Mouse (Mus musculus) forebrain, embryonic 11.5 days (tissue): Measurements from ENCODE around the gene Usp36. TPM values are rescaled to one million over a fixed set of nuclear protein-coding genes. Genes with fewer than 3 reads are reported as not detected.

Experiments used
- ATAC-seq: fragments of 200-750 bp; cut with Nextera tagmentation; replicated peaks from 2 replicates; pipeline ENCODE4 v1.8.0; 2017; ENCODE audit warnings: moderate TSS enrichment; ENCODE audit not compliant: low FRiP score
- DNase-seq: peaks from one replicate; pipeline ENCODE4 v3.0.0-alpha.2; 2017; ENCODE audit warnings: low spot score
- H3K27ac ChIP-seq: fragments of 300-500 bp; sonication (generic); 2 replicates; pipeline ENCODE4 v1.5.1; 2014; ENCODE audit warnings: low read depth, low read length
- H3K27me3 ChIP-seq: fragments of 300-500 bp; sonication (generic); 2 replicates; pipeline ENCODE4 v1.6.1; 2014; ENCODE audit warnings: mild to moderate bottlenecking, low read length, mixed read lengths; ENCODE audit not compliant: control insufficient read depth, insufficient read depth
- H3K36me3 ChIP-seq: fragments of 300-500 bp; sonication (generic); 2 replicates; pipeline ENCODE4 v1.6.1; 2014; ENCODE audit warnings: mild to moderate bottlenecking, low read length, moderate library complexity, mixed read lengths; ENCODE audit not compliant: control insufficient read depth, insufficient read depth
- H3K4me1 ChIP-seq: fragments of 300-500 bp; sonication (generic); replicated peaks from 2 replicates; pipeline ENCODE4 v1.6.1; 2014; ENCODE audit warnings: low read length, mixed read lengths; ENCODE audit not compliant: control insufficient read depth, insufficient read depth
- H3K4me2 ChIP-seq: fragments of 300-500 bp; sonication (generic); 2 replicates; pipeline ENCODE4 v1.6.1; 2014; ENCODE audit warnings: low read depth, mild to moderate bottlenecking, low read length, moderate library complexity, mixed read lengths; ENCODE audit not compliant: severe bottlenecking
- H3K4me3 ChIP-seq: fragments of 300-500 bp; sonication (generic); 2 replicates; pipeline ENCODE4 v1.5.1; 2014; ENCODE audit warnings: low read depth, low read length
- H3K9ac ChIP-seq: fragments of 300-500 bp; sonication (generic); 2 replicates; pipeline ENCODE4 v1.6.1; 2014; ENCODE audit warnings: low read length
- H3K9me3 ChIP-seq: fragments of 300-500 bp; sonication (generic); 2 replicates; pipeline ENCODE4 v1.6.1; 2016; ENCODE audit warnings: low read length, mixed read lengths; ENCODE audit not compliant: control insufficient read depth
- whole genome bisulfite sequencing: fragments of 180-500 bp; shearing (Covaris S2); extraction: QIAGEN DNeasy Blood & Tissue Kit; methylation state at CpG from one replicate; pipeline ENCODE4 v1.1.7; 2014; 5-methylcytosine and 5-hydroxymethylcytosine counted together
- polyA plus RNA-seq: library from polyadenylated mRNA; unstranded; fragments of >200 nt; fragmentation: Nextera tagmentation; extraction: Ambion mirVana; gene quantifications from 2 replicates; pipeline ENCODE4 v1.2.1, GENCODE M21; 2014

Gene Usp36
- polyA plus RNA-seq, 1 experiment from 2014 or later = 17.3 TPM

DNA sequence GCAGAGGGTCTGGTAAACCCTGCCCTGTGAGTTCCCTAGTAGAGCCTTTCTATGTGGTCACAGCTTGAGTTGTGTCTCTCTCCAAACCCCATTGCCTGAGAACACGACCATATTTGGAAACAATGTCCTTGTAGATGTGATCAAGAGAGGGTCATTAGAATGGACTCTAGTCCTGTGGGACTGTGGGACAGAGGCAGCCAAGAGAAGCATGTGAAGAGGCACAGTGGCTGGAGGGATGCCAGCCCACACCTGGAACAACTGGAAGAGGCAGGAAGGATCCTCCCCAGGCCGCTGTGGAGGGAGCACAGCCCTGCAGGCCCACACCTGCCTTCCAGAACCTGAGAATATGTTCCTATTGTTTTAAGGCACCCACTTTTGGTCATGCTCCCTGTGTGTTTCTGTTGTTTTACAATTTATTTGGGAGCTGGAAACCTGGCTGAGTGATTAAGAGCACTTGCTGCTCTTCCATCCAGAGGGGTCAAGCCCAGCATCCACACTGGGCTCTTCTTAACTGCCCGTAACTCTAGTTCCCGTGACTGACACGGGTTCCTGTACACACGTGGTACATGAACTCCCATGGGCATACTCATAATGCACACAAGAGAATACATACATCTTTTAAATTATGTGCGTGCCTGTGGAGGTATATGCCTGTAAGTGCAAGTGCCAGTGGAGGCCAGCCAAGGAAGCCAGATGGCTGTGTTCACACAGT is 36.4 kb downstream of the Usp36 start:
- Histone ChIP-seq H3K27ac (no peak overlapping the region), H3K36me3 (peaks cover 7% of the 10 kb centered on the region), H3K27me3 (no peaks in the 10 kb centered on the region), H3K4me1 (peaks cover 6% of the 10 kb centered on the region; the same call in 1 of the 2 replicates), H3K4me3 (no peak overlapping the region), H3K9me3 (no peaks in the 10 kb centered on the region; the same call in 1 of the 2 replicates), H3K9ac (no peak overlapping the region), H3K4me2 (no peak overlapping the region)
- ATAC-seq = no peak
- WGBS = 90% methylated on average over 7 of the region's 7 CpGs
- DNase-seq = no peak

DNA sequence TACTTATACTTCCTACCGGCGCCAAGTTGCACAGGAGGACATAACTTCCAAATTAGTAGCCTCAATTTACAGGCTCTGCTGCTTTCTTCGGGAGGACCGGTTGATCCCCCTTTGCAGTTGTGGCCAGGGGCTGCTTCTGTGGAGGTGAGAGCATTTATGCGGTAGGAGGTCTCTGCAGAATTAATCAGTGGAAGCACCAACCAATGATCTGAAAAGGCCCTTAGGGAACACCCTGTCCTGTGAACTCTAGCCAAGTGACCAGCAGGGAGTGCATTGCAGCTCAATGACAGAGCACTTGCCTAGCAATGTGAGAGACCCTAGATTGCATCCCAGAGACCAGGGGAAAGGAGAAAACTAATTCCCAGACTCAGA is 41.0 kb downstream of the Usp36 start:
- Histone ChIP-seq H3K4me2 (peak overlapping the region; percentile 99), H3K36me3 (no peaks in the 10 kb centered on the region), H3K27ac (peak overlapping the region; percentile 61), H3K27me3 (no peaks in the 10 kb centered on the region), H3K4me1 (peaks cover 8% of the 10 kb centered on the region; the same call in 1 of the 2 replicates), H3K4me3 (peak overlapping the region; percentile 77), H3K9ac (peak overlapping the region; percentile 53), H3K9me3 (no peaks in the 10 kb centered on the region)
- DNase-seq (no peak), ATAC-seq (peak; percentile 18)
- WGBS = 0% methylated on average over 5 of the region's 5 CpGs

DNA sequence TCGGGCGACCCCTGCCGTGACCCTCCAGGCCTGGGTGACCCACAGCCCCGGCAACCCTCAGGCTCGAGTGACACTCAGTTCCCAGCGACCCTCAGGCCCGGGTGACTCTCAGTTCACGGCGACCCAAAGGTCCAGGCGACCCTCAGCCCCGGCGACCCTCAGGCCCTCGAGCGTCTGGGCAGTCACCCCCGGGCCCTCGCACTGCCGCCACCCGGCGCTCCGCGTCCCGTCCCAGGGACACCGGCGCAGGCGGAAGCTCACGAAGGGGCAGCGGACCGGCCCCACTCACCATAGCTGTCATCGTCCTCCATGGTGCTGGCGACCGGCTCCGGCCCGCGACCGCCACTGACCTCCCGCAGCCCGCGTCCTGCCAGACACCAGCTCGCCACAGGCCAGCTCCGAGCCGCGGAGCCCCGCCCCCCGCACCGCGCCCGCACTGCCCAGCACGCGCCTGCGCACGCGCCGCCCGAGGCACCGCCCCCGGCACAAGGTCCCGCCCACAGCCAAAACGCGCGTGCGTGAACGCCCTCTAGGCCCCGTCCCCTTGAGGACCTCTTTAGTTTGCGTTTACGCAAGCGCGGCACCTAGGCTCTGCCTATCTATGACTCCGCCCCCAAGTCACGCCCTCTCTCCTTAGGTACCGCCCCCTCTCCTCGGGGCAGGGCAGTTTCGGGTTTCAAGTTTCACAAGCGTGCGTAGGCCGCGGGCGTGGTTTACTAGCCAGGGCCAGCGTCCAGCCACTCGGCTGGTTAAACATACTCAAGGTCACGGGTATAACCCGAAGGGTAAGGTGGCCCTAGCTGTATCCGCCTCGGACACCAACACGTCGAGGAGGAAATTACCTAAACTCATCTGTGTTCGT is 41.7 kb downstream of the Usp36 start, which contains the start of gene Cyth1:
Cyth1 (minus strand) TSS at position 443 of the 862 bp plus-strand sequence.
- DNase-seq (peak; percentile 100), ATAC-seq (peak; percentile 97)
- no peaks in the 10 kb centered on the region for H3K36me3 ChIP-seq
- peak within 1 kb of the TSS; percentile 76 for H3K9ac ChIP-seq
- H3K9me3 ChIP-seq = no peaks in the 10 kb centered on the region
- peaks cover 8% of the 10 kb centered on the region; the same call in 1 of the 2 replicates for H3K4me1 ChIP-seq
- under 1% methylated on average over 84 of the region's 86 CpGs for WGBS
- H3K27ac ChIP-seq = peak within 1 kb of the TSS; percentile 61
- H3K27me3 ChIP-seq = no peaks in the 10 kb centered on the region
- H3K4me3 ChIP-seq = peak within 1 kb of the TSS; percentile 77
- H3K4me2 ChIP-seq = peak within 1 kb of the TSS; percentile 99

GRCm38 (mm10) chr11:118247359-118248095 is 42.5 kb downstream of the Usp36 start:
- peak; percentile 11; the same call in 1 of the 2 replicates for ATAC-seq

DNA sequence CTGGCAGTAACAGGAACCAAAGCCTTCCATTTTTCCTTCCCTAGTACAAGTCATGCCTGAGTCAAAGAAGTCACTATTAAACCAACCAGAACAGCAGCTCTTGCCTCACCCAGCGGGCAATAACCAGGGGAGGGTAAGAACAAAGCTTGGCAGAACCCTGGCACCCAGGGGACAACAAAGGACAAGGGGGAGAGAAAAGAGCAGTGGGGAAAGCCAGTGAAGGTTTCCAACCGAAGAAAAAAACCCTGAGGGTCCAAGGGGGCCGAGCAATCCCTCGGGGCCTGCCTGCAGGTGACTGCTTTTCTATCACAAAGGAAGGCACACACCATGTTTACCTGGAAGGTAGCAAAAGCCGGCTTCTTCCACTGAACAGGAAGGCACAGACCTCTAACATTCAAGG is 43.3 kb downstream of the Usp36 start:
- Histone ChIP-seq H3K27me3 (no peaks in the 10 kb centered on the region), H3K9me3 (no peaks in the 10 kb centered on the region), H3K4me1 (peaks cover 8% of the 10 kb centered on the region), H3K4me3 (peak overlapping the region; percentile 77; the same call in 1 of the 2 replicates), H3K9ac (peak overlapping the region; percentile 17; the same call in 1 of the 2 replicates), H3K4me2 (peak overlapping the region; percentile 99; the same call in 1 of the 2 replicates), H3K27ac (no peak overlapping the region), H3K36me3 (no peaks in the 10 kb centered on the region)
- WGBS = 55% methylated on average over 5 of the region's 5 CpGs
- DNase-seq = no peak
- no peak for ATAC-seq

More at GRCm38 (mm10) chr11:118247359-118248095, 42.5 kb downstream of the Usp36 start:
- Histone ChIP-seq H3K4me1 (peaks cover 8% of the 10 kb centered on the region), H3K36me3 (no peaks in the 10 kb centered on the region), H3K4me2 (peak overlapping the region; percentile 99), H3K4me3 (peak overlapping the region; percentile 77), H3K27ac (no peak overlapping the region), H3K9ac (peak overlapping the region; percentile 76), H3K27me3 (no peaks in the 10 kb centered on the region), H3K9me3 (no peaks in the 10 kb centered on the region)
- 3% methylated on average over 43 of the region's 43 CpGs for WGBS
- peak; percentile 70 for DNase-seq

DNA sequence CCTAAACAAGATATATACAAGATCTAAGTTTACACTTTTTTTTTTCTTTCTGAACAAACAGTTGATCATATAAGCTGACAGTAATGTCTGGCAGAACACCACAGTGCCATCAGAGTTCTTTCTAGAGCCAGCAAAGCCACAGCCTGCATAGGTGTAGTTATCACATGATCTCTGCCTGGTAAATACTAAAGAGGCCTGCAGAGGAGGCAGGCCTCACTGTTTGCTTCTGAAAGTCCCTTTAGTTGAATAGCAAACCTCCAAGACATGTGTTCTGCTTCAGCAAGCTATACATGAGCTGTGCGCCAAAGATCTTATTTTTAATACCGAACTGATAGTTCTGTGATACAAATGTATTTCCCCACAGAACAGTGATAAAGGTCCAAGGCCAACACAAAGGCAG is 44.9 kb downstream of the Usp36 start:
- Histone ChIP-seq H3K9me3 (no peaks in the 10 kb centered on the region), H3K27me3 (no peaks in the 10 kb centered on the region), H3K4me2 (no peak overlapping the region), H3K9ac (no peak overlapping the region), H3K4me1 (peaks cover 8% of the 10 kb centered on the region), H3K27ac (no peak overlapping the region), H3K36me3 (no peaks in the 10 kb centered on the region), H3K4me3 (no peak overlapping the region)
- no peak for DNase-seq
- no peak for ATAC-seq
- 93% methylated on average over 2 of the region's 2 CpGs for WGBS

- ATAC-seq (no peak), DNase-seq (no peak)
- Histone ChIP-seq H3K9me3 (no peaks in the 10 kb centered on the region), H3K4me1 (peaks cover 11% of the 10 kb centered on the region), H3K4me3 (no peak overlapping the region), H3K27me3 (no peaks in the 10 kb centered on the region), H3K9ac (no peak overlapping the region), H3K4me2 (no peak overlapping the region), H3K27ac (no peak overlapping the region), H3K36me3 (no peaks in the 10 kb centered on the region)
- WGBS = 92% methylated on average over 6 of the region's 6 CpGs
These were observed 46.3 kb downstream of the Usp36 start for GRCm38 (mm10) chr11:118243627-118244261.

GRCm38 (mm10) chr11:118242506-118242905 is 47.5 kb downstream of the Usp36 start:
- no peaks in the 10 kb centered on the region for H3K36me3 ChIP-seq
- H3K9ac ChIP-seq = no peak overlapping the region
- H3K4me3 ChIP-seq = no peak overlapping the region
- no peaks in the 10 kb centered on the region for H3K9me3 ChIP-seq
- DNase-seq = no peak
- ATAC-seq = no peak
- no peak overlapping the region for H3K4me2 ChIP-seq
- H3K4me1 ChIP-seq = peaks cover 11% of the 10 kb centered on the region
- H3K27ac ChIP-seq = no peak overlapping the region
- 89% methylated on average over 4 of the region's 4 CpGs for WGBS
- H3K27me3 ChIP-seq = no peaks in the 10 kb centered on the region
